Mouse (Mus musculus) forebrain, postnatal 0 days (tissue): Measurements from ENCODE around the gene Eif5b. TPM values are rescaled to one million over a fixed set of nuclear protein-coding genes. Genes with fewer than 3 reads are reported as not detected.

Experiments
- ATAC-seq: fragments of 200-750 bp; cut with Nextera tagmentation; 2 replicates; pipeline ENCODE4 v1.8.0; 2017; ENCODE audit warnings: mild to moderate bottlenecking, moderate library complexity
- DNase-seq: peaks from one replicate; pipeline ENCODE4 v3.0.0-alpha.2; 2015
- H3K27ac ChIP-seq: fragments of 300-500 bp; sonication (generic); 2 replicates; pipeline ENCODE4 v1.5.1; 2014; ENCODE audit warnings: low read depth, mild to moderate bottlenecking, antibody characterized with exemption, low read length, moderate library complexity, mixed read lengths
- H3K27me3 ChIP-seq: fragments of 300-500 bp; sonication (generic); 2 replicates; pipeline ENCODE4 v1.6.1; 2014; ENCODE audit warnings: mild to moderate bottlenecking, low read length, mixed read lengths; ENCODE audit not compliant: insufficient read depth
- H3K36me3 ChIP-seq: fragments of 300-500 bp; sonication (generic); 2 replicates; pipeline ENCODE4 v1.6.1; 2014; ENCODE audit warnings: mild to moderate bottlenecking, moderate library complexity; ENCODE audit not compliant: insufficient read depth
- H3K4me1 ChIP-seq: fragments of 300-500 bp; sonication (generic); 2 replicates; pipeline ENCODE4 v1.6.1; 2014; ENCODE audit warnings: antibody characterized with exemption; ENCODE audit not compliant: insufficient read depth
- H3K4me2 ChIP-seq: fragments of 300-500 bp; sonication (generic); 2 replicates; pipeline ENCODE4 v1.6.1; 2014; ENCODE audit warnings: low read depth, mild to moderate bottlenecking, moderate library complexity
- H3K4me3 ChIP-seq: fragments of 300-500 bp; sonication (generic); 2 replicates; pipeline ENCODE4 v1.5.1; 2014; ENCODE audit warnings: low read depth, low read length, mixed read lengths
- H3K9ac ChIP-seq: fragments of 300-500 bp; sonication (generic); 2 replicates; pipeline ENCODE4 v1.6.1; 2014; ENCODE audit warnings: mild to moderate bottlenecking
- H3K9me3 ChIP-seq: fragments of 300-500 bp; sonication (generic); 2 replicates; pipeline ENCODE4 v1.6.1; 2016; ENCODE audit warnings: low read length
- CTCF ChIP-seq: sonication (generic); IDR thresholded peaks from 2 replicates; pipeline ENCODE4 v1.5.1; 2016; ENCODE audit warnings: antibody characterized with exemption, control low read depth, low read depth
- WGBS: fragments of 180-500 bp; shearing (Covaris S2); extraction: QIAGEN DNeasy Blood & Tissue Kit; methylation state at CpG from one replicate; pipeline ENCODE4 v1.1.7; 2014; 5-methylcytosine and 5-hydroxymethylcytosine counted together
- polyA plus RNA-seq: library from polyadenylated mRNA; unstranded; fragments of >200 nt; fragmentation: Nextera tagmentation; extraction: Ambion mirVana; gene quantifications from 2 replicates; pipeline ENCODE4 v1.2.1, GENCODE M21; 2015
- total RNA-seq: library from RNA; depleted of rRNA; stranded (reverse); fragments of >200 nt; gene quantifications from 2 replicates; pipeline ENCODE4 v1.2.3, GENCODE M21; 2014; rRNA removed

Eif5b gene
- total RNA-seq (10.5 and 21.6 TPM in 2 replicates), polyA plus RNA-seq (13.7 and 18.1 TPM in 2 replicates)

- no peaks in the 10 kb centered on the region for H3K27me3 ChIP-seq
- H3K27ac ChIP-seq: peak within 1 kb of the TSS; percentile 96
- H3K9me3 ChIP-seq: no peaks in the 10 kb centered on the region
- peak; percentile 96 for DNase-seq
- peak within 1 kb of the TSS; percentile 75 for H3K4me2 ChIP-seq
- under 1% methylated on average over 50 of the region's 50 CpGs for WGBS
- peak; percentile 91 for ATAC-seq
- H3K9ac ChIP-seq: peak within 1 kb of the TSS; percentile 90
- peaks cover 13% of the 10 kb centered on the region for H3K4me1 ChIP-seq
- peak within 1 kb of the TSS; percentile 88 for H3K4me3 ChIP-seq
- H3K36me3 ChIP-seq: peaks cover 25% of the 10 kb centered on the region
- TF ChIP-seq CTCF: peak; percentile 77
Measured at GRCm38 (mm10) chr1:37997867-37998266, at the start of gene Eif5b, which contains the start of gene Txndc9. TSS of gene Eif5b (plus strand) at chr1:37998010. TSS of gene Txndc9 (minus strand) at chr1:37997893.

GRCm38 (mm10) chr1:37948906-37949305, 48.9 kb upstream of the Eif5b start:
- WGBS: 80% methylated on average over 2 of the region's 2 CpGs
- Histone ChIP-seq H3K9ac (no peak overlapping the region), H3K36me3 (no peaks in the 10 kb centered on the region), H3K4me2 (no peak overlapping the region), H3K27me3 (no peaks in the 10 kb centered on the region), H3K4me3 (no peak overlapping the region), H3K4me1 (no peaks in the 10 kb centered on the region), H3K27ac (no peak overlapping the region), H3K9me3 (no peaks in the 10 kb centered on the region)
- no peak for DNase-seq
- no peak for TF ChIP-seq CTCF
- no peak for ATAC-seq

GRCm38 (mm10) chr1:37954786-37955185, 43.0 kb upstream of the Eif5b start:
- DNase-seq: no peak
- Histone ChIP-seq H3K4me1 (no peaks in the 10 kb centered on the region), H3K36me3 (no peaks in the 10 kb centered on the region), H3K27ac (no peak overlapping the region), H3K4me3 (no peak overlapping the region), H3K9me3 (no peaks in the 10 kb centered on the region), H3K9ac (no peak overlapping the region), H3K4me2 (no peak overlapping the region), H3K27me3 (no peaks in the 10 kb centered on the region)
- ATAC-seq: no peak
- TF ChIP-seq CTCF: no peak
- WGBS: 87% methylated on average over 7 of the region's 7 CpGs

GRCm38 (mm10) chr1:37955251-37955650, 42.6 kb upstream of the Eif5b start:
- H3K9ac ChIP-seq: no peak overlapping the region
- DNase-seq (no peak), ATAC-seq (no peak)
- TF ChIP-seq CTCF: no peak
- H3K27ac ChIP-seq: no peak overlapping the region
- no peaks in the 10 kb centered on the region for H3K27me3 ChIP-seq
- H3K4me2 ChIP-seq: no peak overlapping the region
- no peaks in the 10 kb centered on the region for H3K9me3 ChIP-seq
- H3K4me1 ChIP-seq: no peaks in the 10 kb centered on the region
- H3K36me3 ChIP-seq: no peaks in the 10 kb centered on the region
- no peak overlapping the region for H3K4me3 ChIP-seq
- WGBS: 90% methylated on average over 2 of the region's 2 CpGs

GRCm38 (mm10) chr1:37956690-37957431, 40.9 kb upstream of the Eif5b start:
- WGBS: 20% methylated on average over 3 of the region's 3 CpGs
- DNase-seq (peak; percentile 23), ATAC-seq (peak; percentile 59)
- Histone ChIP-seq H3K9ac (no peak overlapping the region), H3K27ac (no peak overlapping the region), H3K9me3 (no peaks in the 10 kb centered on the region), H3K4me3 (no peak overlapping the region), H3K4me1 (no peaks in the 10 kb centered on the region), H3K27me3 (no peaks in the 10 kb centered on the region), H3K36me3 (no peaks in the 10 kb centered on the region), H3K4me2 (no peak overlapping the region)
- no peak for TF ChIP-seq CTCF

GRCm38 (mm10) chr1:37957659-37958058, 40.2 kb upstream of the Eif5b start, which contains the start of gene Lyg1:
TSS of gene Lyg1 (minus strand) at chr1:37957759.
- 79% methylated on average over 5 of the region's 5 CpGs for WGBS
- no peak for ATAC-seq

GRCm38 (mm10) chr1:37958516-37958915, 39.3 kb upstream of the Eif5b start:
- no peaks in the 10 kb centered on the region for H3K27me3 ChIP-seq
- DNase-seq: no peak
- H3K4me1 ChIP-seq: no peaks in the 10 kb centered on the region
- H3K4me3 ChIP-seq: no peak overlapping the region
- TF ChIP-seq CTCF: no peak
- H3K36me3 ChIP-seq: no peaks in the 10 kb centered on the region
- no peak for ATAC-seq
- 73% methylated on average over 2 of the region's 2 CpGs for WGBS
- no peak overlapping the region for H3K9ac ChIP-seq
- H3K9me3 ChIP-seq: no peaks in the 10 kb centered on the region
- no peak overlapping the region for H3K27ac ChIP-seq
- H3K4me2 ChIP-seq: no peak overlapping the region

More at GRCm38 (mm10) chr1:37957659-37958058, 40.2 kb upstream of the Eif5b start, which contains the start of gene Lyg1:
- Histone ChIP-seq H3K4me2 (no peak within 1 kb of the TSS), H3K27me3 (no peaks in the 10 kb centered on the region), H3K27ac (no peak within 1 kb of the TSS), H3K9me3 (no peaks in the 10 kb centered on the region), H3K4me1 (no peaks in the 10 kb centered on the region), H3K9ac (no peak within 1 kb of the TSS), H3K36me3 (no peaks in the 10 kb centered on the region), H3K4me3 (no peak within 1 kb of the TSS)
- TF ChIP-seq CTCF: no peak
- no peak for DNase-seq
